Mouse (Mus musculus) skeletal muscle tissue, postnatal 0 days (tissue): ENCODE data around the gene Gm3005. TPM values are rescaled to one million over a fixed set of nuclear protein-coding genes. Genes with fewer than 3 reads are reported as not detected.

Experiments
- polyA plus RNA-seq: library from polyadenylated mRNA; unstranded; fragments of >200 nt; fragmentation: Nextera tagmentation; extraction: Ambion mirVana; gene quantifications from 2 replicates; pipeline ENCODE4 v1.2.1, GENCODE M21; 2015

Gene Gm3005
- not detected in 2 replicates for polyA plus RNA-seq

DNA sequence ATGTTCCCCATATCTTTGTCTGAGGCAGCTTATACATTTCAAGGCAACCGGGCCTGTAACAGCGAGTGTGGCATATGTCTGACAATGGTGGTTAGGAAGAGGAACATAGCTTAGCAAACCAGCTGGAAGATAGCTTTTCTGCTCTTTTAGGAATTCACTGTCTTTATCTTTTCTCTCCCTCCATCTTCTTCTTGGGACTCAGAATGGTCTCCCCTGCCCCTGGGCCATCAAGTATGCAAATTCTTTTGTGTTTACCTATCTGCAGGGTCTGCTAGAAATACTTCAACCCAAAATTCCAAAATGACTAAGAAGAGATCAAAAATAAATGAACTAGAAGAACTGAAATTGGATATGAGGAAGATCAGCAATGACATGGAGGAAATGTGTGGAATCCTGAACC, at the start of gene Gm3005:
Gene Gm3005 (plus strand): TSS at position 301 of the 400 bp plus-strand sequence.

GRCm38 (mm10) chr14:3394793-3395192, 33.1 kb upstream of the Gm3005 start, which contains the start of gene Gm10413:
Gene Gm10413 (plus strand): TSS chr14:3395093.

GRCm38 (mm10) chr14:3412314-3412713, 15.6 kb upstream of the Gm3005 start, which contains the start of gene Gm10409:
Gene Gm10409 (plus strand): TSS chr14:3412614.

GRCm38 (mm10) chr14:3449079-3449478, 21.2 kb downstream of the Gm3005 start, which contains the start of gene Gm10408:
Gene Gm10408 (plus strand): TSS chr14:3449379.

DNA sequence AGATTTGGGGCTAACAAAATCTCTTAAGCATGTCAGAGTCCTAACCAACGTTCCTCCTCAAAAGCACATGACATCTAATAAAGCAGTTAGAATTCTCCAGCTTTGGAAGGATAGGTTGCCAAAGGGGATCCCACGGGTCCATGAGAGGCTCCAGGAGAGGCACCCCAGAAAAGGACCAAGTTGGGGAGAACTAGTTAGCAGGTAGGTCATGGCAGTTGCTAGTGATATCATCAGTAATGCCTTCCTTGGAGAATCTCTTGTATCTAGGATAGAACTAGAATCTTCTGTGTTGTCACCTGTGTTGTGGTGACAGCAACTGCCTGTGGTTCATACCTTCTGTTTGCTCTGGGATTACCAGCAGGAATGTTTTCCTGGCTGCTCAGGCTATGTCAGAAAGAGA, 206.3 kb downstream of the Gm3005 start, which contains the start of gene Gm3012:
Gene Gm3012 (plus strand): TSS at position 301 of the 400 bp plus-strand sequence.

Other genes starting within 250 kb of the Gm3005 start
- gene Gm5795, start 239.8 kb upstream of the Gm3005 start, polyA plus RNA-seq: not detected in 2 replicates
- 1.5 and 1.7 TPM in 2 replicates for gene D830030K20Rik, start 219.6 kb upstream of the Gm3005 start, polyA plus RNA-seq
- not detected in 2 replicates for gene Gm2956, start 95.5 kb upstream of the Gm3005 start, polyA plus RNA-seq
- gene Gm10413, start 33.0 kb upstream of the Gm3005 start, polyA plus RNA-seq: not detected in 2 replicates
- 0.36 and 0.55 TPM in 2 replicates for gene Gm10409, start 15.5 kb upstream of the Gm3005 start, polyA plus RNA-seq
- not detected in 2 replicates for gene Gm10408, start 21.3 kb downstream of the Gm3005 start, polyA plus RNA-seq
- not detected in 2 replicates for gene Gm3012, start 206.4 kb downstream of the Gm3005 start, polyA plus RNA-seq
- 0.36 and 0.55 TPM in 2 replicates for gene Gm3020, start 223.9 kb downstream of the Gm3005 start, polyA plus RNA-seq